Comparison of ENCODE assay signal across 17 mouse cellular contexts in genomic region chr6:106740244-106740825, GRCm38 (mm10). TPM values are rescaled to one million over a fixed set of nuclear protein-coding genes. Genes with fewer than 3 reads are reported as not detected.
"Had no signal": no experiment of that assay in that cellular context is flagged by ENCODE, and none has a peak within 500 bp of the region (broad histone marks: within the 10 kb centered on the region; RNA-seq: fewer than 3 reads in every experiment).

No protein-coding gene starts in this region.

- H3K27ac ChIP-seq: neural tube, embryonic 13.5 days; neural tube, embryonic 15.5 days; stomach, embryonic 15.5 days; stomach, postnatal 0 days had no signal

- DNase-seq: retina, postnatal 1 day; right cerebral cortex, adult 18-20 months; right cerebral cortex, postnatal 14 days; right cerebral cortex, postnatal 25 days; right cerebral cortex, postnatal 4 days; spleen, adult 18-20 months; thymus, adult 18-20 months; thymus, adult 2 months; thymus, postnatal 14 days; thymus, postnatal 25 days; thymus, postnatal 36 days; thymus, postnatal 4 days had no signal

- H3K4me3 ChIP-seq: neural tube, embryonic 13.5 days; neural tube, embryonic 15.5 days; stomach, embryonic 15.5 days had no signal

- H3K9me3 ChIP-seq: neural tube, embryonic 13.5 days; neural tube, embryonic 15.5 days; stomach, embryonic 15.5 days had no signal

- H3K27me3 ChIP-seq: neural tube, embryonic 13.5 days; neural tube, embryonic 15.5 days; stomach, embryonic 15.5 days had no signal

- H3K4me1 ChIP-seq: neural tube, embryonic 13.5 days; neural tube, embryonic 15.5 days; stomach, embryonic 15.5 days had no signal

- H3K36me3 ChIP-seq: neural tube, embryonic 13.5 days; neural tube, embryonic 15.5 days; stomach, embryonic 15.5 days had no signal

- H3K9ac ChIP-seq: neural tube, embryonic 13.5 days; neural tube, embryonic 15.5 days; stomach, embryonic 15.5 days had no signal

- H3K4me2 ChIP-seq: neural tube, embryonic 13.5 days; neural tube, embryonic 15.5 days; stomach, embryonic 15.5 days had no signal

RNA-seq across cellular contexts. Expression of gene Il5ra, which starts 8.5 kb away (rescaled TPM):
- polyA plus RNA-seq: neural tube, embryonic 13.5 days; stomach, embryonic 14.5 days; stomach, postnatal 0 days had no signal
